Mouse (Mus musculus) olfactory bulb, adult 2 months (tissue): ENCODE data around the gene Col6a3.

Source experiments
- CTCF ChIP-seq: fragments of 200-500 bp; IDR thresholded peaks from 2 replicates; pipeline ENCODE4 v1.5.1; 2012; ENCODE audit warnings: low read depth, mild to moderate bottlenecking, low read length, moderate library complexity; ENCODE audit not compliant: insufficient read depth
- POLR2A ChIP-seq: fragments of 200-500 bp; IDR thresholded peaks from 2 replicates; pipeline ENCODE4 v1.6.1; 2012; ENCODE audit warnings: mild to moderate bottlenecking, low read depth, low read length, moderate library complexity; ENCODE audit not compliant: insufficient read depth

- TF ChIP-seq CTCF, result no peak
- no peak for TF ChIP-seq POLR2A
These were observed 74.5 kb downstream of the Col6a3 start for GRCm38 (mm10) chr1:90769301-90769700.
